12 mouse cellular contexts compared by ENCODE assay signal in the genomic region with DNA sequence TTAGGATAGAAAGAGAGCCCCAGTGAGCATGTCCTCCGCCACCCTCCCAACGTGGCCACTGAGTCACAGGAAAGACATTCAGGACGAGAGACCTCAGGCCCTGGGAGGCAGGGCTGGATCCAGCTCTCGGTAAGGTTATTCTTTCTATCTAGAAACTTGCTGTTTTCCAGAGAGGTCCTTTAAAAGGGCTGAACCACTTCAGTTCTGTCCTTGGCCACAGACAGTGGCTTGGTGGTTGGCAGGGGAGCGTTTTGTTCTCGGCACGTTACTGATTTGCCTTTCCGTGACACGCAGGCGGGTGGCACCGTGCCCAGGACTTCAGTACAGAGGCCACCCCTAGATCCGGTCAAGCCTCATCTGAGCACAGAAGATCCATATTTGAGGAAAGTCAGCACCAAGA.
DNase-seq lines count a peak whose midpoint lies in the region; ATAC-seq lines count a peak whose summit lies in the region.
"Had no signal": no experiment of that assay in that cellular context is flagged by ENCODE, and none has a peak within 500 bp of the region (broad histone marks: within the 10 kb centered on the region; RNA-seq: fewer than 3 reads in every experiment).

No protein-coding gene starts in this region.

- no peak overlapping the region for H3K9ac ChIP-seq in hindbrain, embryonic 16.5 days (ENCODE audit: low read depth, low read length)
- H3K9ac ChIP-seq: hindbrain, embryonic 12.5 days; liver, embryonic 12.5 days had no signal

- H3K4me2 ChIP-seq in hindbrain, embryonic 16.5 days (ENCODE audit: low read length), result no peak overlapping the region
- H3K4me2 ChIP-seq: hindbrain, embryonic 12.5 days; liver, embryonic 12.5 days had no signal

- no peak overlapping the region for H3K4me3 ChIP-seq in hindbrain, embryonic 16.5 days (ENCODE audit: low read length)
- H3K4me3 ChIP-seq: hindbrain, embryonic 12.5 days; liver, embryonic 12.5 days had no signal

- peak; percentile 11 for DNase-seq in kidney, adult 9 months
- DNase-seq in kidney, postnatal 14 days, result no peak
- peak; percentile 83 to 88 for DNase-seq in adrenal gland, adult (ENCODE audit: inconsistent age in 2 of 2, low spot score in 1 of 2)
- DNase-seq in gastrocnemius, postnatal 4 days (ENCODE audit: low spot score in 2 of 2), result peak; percentile 30 to 56
- peak; percentile 33 for DNase-seq in lung, postnatal 36 days
- DNase-seq in neural tube, embryonic 10.5 days (ENCODE audit: extremely low spot score, low spot score), result no peak
- DNase-seq in thymus, postnatal 4 days, result no peak
- DNase-seq: thymus, adult 18-20 months had no signal

- H3K36me3 ChIP-seq in hindbrain, embryonic 16.5 days (ENCODE audit: control insufficient read depth, insufficient read depth, low read length), result no peaks in the 10 kb centered on the region
- H3K36me3 ChIP-seq: hindbrain, embryonic 12.5 days; liver, embryonic 12.5 days had no signal

- no peak overlapping the region for H3K27ac ChIP-seq in hindbrain, embryonic 16.5 days (ENCODE audit: low read depth, low read length)
- H3K27ac ChIP-seq: hindbrain, embryonic 12.5 days; liver, embryonic 12.5 days had no signal

- no peaks in the 10 kb centered on the region for H3K27me3 ChIP-seq in hindbrain, embryonic 16.5 days (replicated peaks; ENCODE audit: control insufficient read depth, insufficient read depth, low read length)
- H3K27me3 ChIP-seq: hindbrain, embryonic 12.5 days; liver, embryonic 12.5 days had no signal

- no peaks in the 10 kb centered on the region for H3K4me1 ChIP-seq in hindbrain, embryonic 16.5 days (ENCODE audit: control insufficient read depth, insufficient read depth, low read depth, low read length)
- H3K4me1 ChIP-seq: hindbrain, embryonic 12.5 days; liver, embryonic 12.5 days had no signal

- 82% methylated on average over 12 of the region's 12 CpGs for WGBS in hindbrain, embryonic 16.5 days

- no peak for ATAC-seq in hindbrain, embryonic 16.5 days
- ATAC-seq: forebrain, embryonic 16.5 days; liver, embryonic 12.5 days had no signal

- no peaks in the 10 kb centered on the region for H3K9me3 ChIP-seq in hindbrain, embryonic 16.5 days (ENCODE audit: control insufficient read depth, low read length)
- H3K9me3 ChIP-seq: hindbrain, embryonic 12.5 days; liver, embryonic 12.5 days had no signal

Comparison
In these comparisons a context has a peak if more than half of its experiments do, and no peak if none do; other contexts are left out.
1. DNase-seq: peak in kidney, adult 9 months (single experiment), adrenal gland, adult (2 of 2), gastrocnemius, postnatal 4 days (2 of 2) and lung, postnatal 36 days (single experiment); none in kidney, postnatal 14 days (single experiment), neural tube, embryonic 10.5 days (single experiment) and thymus, postnatal 4 days (single experiment).